Mouse (Mus musculus) R1 (cell line): ENCODE results near the gene Aco1.
A peak's percentile ranks its signal among the peaks of the same experiment; 100 is the strongest.

Experiments
- DNase-seq: peaks from one replicate; pipeline ENCODE4 v3.0.0-alpha.2; 2018; ENCODE audit warnings: low read depth, low spot score

The Aco1 gene

DNA sequence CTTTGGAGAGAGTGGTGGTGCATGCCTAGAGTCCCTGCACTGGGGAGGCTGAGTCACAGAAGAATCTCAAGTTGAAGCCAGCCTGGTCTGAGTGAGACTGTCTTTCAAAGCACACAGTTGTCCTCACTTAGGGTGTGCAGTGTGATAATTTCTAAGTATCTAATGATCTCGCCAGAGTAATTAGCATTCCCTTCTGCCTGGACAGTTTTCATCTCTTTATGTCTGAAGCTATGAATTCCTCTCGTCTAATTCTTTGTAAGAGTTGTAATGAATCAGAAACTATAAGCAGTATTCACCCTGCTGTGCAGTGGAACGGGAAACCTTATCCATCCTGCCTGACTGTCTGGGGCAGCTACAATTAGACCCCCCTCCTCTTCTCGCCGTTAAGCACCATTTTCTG lies 64.8 kb downstream of the Aco1 start:
- no peak for DNase-seq

- DNase-seq, result no peak
Observed at GRCm38 (mm10) chr4:40212177-40212576, 69.3 kb downstream of the Aco1 start.

- peak; percentile 69 for DNase-seq
Observed at GRCm38 (mm10) chr4:40217910-40218309, 75.0 kb downstream of the Aco1 start.

- peak; percentile 96 for DNase-seq
Observed at GRCm38 (mm10) chr4:40218382-40218781, 75.5 kb downstream of the Aco1 start.

DNA sequence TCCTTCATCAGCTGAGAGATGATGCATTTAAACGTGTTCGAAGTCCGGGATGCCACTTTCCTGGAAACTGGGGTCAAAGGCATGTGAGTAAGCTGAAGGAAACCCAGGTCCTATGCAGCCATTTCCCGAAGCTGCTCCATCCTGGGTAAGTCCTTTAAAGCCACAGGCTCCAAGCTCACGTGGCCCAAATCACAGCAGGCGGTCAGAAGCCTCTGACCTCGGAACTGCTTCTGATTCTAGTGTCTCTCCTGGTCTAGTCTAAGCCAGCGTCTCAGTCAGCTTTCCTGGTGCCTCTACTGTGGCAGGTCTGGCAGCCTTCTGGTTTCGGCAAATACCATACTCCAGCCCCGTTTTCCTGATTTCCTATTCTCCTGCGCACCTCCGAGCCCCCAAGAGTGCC lies 77.6 kb downstream of the Aco1 start:
- peak; percentile 96 for DNase-seq

DNA sequence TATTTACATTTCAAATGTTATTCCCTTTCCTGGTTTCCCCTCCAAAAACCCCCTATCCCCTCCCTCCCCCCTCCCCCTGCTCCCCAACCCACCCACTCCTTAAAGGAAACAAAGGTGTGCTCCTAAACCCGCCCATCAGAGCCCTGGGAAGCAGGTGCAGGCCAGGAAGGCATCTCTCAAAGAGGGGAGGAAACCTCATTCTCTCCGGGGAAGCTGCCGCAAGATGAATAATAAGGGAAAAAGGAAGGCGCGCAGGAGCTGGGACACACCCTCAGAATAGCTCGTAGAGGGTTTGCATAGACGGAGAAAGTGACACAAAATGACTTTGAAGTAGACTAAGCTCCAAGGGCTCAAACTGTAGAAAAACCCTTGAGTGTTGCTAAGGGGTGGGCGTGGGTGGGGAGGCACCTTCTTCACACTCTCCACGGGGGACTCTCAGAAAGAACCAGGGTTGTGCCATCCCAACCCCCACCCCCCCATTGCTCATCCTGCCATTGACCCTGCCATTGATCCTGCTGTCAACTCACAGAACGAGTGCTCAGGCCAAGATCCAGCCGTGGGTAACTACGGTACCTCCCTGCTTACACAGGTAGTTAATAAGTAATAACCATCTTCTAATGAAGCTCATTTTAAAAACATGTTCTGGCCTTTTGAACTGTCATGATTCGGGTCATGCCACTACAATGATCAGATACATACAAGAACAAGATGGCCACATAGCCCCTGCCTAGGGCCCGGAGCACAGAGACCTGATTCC lies 78.3 kb downstream of the Aco1 start:
- DNase-seq, result peak; percentile 98

GRCm38 (mm10) chr4:40221876-40222585 lies 79.2 kb downstream of the Aco1 start:
- peak; percentile 59 for DNase-seq

DNA sequence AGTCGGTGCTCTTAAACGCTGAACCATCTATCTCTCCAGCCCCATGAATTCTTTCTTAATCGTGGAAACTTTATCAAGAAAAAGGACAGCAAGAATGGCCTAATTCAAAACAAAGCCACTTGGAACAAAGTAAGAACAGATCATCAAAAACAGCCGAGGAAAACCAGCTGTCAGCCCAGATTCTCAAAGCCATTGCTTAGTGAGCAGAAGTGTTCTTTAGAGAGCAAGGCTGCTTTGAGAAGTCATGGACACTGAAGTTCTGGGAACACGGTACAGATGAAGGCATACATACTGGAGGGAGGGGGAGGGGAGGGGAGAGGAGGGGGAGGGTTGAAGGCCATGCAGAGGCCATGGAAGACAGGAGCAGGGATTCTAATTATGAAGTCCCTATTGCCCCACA lies 83.2 kb downstream of the Aco1 start:
- peak; percentile 30 for DNase-seq

GRCm38 (mm10) chr4:40227131-40227530 lies 84.2 kb downstream of the Aco1 start:
- peak; percentile 93 for DNase-seq

DNA sequence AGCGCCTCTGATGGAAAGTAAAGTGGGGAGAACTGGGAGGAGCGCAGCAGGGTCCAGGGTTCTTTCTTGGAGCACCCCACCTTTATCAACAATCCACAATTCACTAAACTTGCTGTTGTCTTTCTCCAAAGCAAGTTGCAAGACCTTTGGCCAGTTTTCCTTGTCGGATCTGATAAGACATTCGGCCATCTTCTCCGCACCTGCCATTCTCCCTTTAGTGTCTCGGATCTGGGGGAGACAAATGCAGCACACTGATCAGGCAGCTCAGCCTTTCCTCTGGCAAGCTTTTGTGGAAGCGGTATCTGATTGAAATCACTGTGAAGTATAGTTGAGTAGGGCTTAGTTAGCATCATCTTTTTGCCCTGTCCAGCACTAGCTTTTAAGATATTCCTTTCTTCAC lies 85.0 kb downstream of the Aco1 start:
- peak; percentile 60 for DNase-seq

DNA sequence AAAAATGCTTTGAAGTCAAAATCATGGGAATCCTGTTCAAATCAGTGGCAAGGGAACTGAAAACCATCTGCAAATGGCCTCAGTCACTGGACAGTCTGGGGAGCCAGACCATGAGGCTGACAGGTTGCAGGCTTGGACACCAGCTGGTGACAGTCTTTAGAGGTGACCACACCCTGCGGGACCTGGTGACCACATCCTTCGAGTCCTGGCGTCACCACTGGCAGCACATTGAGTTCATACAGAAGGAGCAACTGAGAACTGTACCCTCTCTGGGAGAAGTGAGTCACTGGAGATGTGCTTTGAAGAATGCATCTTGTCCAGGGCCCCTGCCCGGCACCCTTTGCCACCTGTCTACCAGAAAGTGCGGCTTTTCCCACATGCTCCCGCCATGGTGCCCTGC lies 86.8 kb downstream of the Aco1 start:
- no peak for DNase-seq

GRCm38 (mm10) chr4:40233062-40233664 lies 90.3 kb downstream of the Aco1 start:
- DNase-seq, result peak; percentile 94

DNA sequence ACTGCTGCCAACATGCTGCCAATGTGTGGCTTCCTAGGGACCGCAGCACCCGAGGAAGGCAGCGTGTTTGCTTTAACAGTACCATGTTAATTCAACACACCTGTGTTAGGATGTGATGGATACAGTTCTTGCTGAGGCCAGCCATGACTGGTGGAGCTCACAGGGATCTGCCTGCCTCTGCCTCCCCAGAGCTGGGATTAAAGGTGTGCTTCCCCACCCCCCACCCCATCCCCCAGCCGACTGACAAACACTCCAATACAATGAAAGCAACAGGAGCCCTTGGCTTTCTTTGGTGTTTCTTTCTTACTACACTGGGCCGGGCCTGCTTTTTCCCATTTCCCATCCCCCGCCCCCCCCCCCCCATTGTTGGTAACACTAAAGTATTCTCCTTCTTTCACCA lies 91.4 kb downstream of the Aco1 start:
- DNase-seq, result peak; percentile 86

- DNase-seq, result peak; percentile 31
Observed at GRCm38 (mm10) chr4:40236829-40237228, 93.9 kb downstream of the Aco1 start.

GRCm38 (mm10) chr4:40238483-40239408 lies 95.9 kb downstream of the Aco1 start:
- peak; percentile 90 for DNase-seq

DNA sequence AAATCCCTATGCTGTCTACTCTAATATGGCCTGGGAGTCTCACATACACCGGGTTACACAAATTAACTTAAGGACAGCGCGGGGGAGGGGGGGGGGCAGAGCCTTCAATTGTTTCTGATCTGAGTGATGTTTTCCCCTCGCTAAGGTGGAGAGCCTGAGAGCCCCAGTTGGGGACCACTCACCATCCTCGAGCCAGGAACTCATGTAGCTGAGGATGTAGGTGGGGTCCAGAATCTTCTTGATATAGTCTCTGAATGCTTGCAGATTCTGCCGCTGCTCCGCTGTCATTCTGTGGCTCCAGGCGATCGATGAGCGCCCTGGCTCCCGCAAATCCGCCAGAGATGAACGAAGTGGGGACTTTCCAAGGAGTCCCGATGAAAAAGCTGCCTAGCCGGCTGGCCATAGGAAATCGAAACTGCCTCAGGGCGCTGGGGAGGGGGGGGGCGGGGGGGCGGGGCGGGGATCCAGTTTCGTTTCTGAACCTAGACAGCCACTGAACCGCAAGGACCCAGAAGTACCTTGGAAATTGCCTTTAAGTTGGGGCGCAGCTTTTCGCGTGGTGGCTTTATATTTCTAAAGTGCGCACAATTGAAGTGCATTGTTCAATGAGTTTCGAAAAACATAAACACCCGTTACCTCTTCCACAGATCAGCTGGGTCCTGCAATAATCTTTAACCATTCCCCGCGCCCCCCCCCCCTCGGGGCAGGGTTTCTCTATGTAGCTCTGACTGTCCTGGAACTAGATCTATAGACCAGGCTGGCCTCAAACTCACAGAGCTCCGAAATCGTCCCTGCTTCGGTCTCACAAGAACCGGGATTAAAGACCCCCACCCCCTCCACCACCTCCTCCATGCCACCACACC lies 96.8 kb downstream of the Aco1 start, which contains the start of gene Ddx58:
TSS of gene Ddx58 (minus strand) at position 420 of the 863 bp plus-strand sequence.
- no peak for DNase-seq

- no peak for DNase-seq
Observed at GRCm38 (mm10) chr4:40240272-40240744, 97.4 kb downstream of the Aco1 start.

- DNase-seq, result peak; percentile 63
Observed at GRCm38 (mm10) chr4:40241928-40242327, 99.0 kb downstream of the Aco1 start.

GRCm38 (mm10) chr4:40243006-40243405 lies 100.1 kb downstream of the Aco1 start:
- no peak for DNase-seq

GRCm38 (mm10) chr4:40244035-40244434 lies 101.2 kb downstream of the Aco1 start:
- DNase-seq, result peak; percentile 47
